Mouse (Mus musculus) brain, embryonic 14.5 days (tissue): ENCODE measurements at regions not wholly inside any gene's neighbourhood (a gene's known extent, or its start where the extent isn't known, plus 50 kb on each side); places are given as distances from the start of the nearest gene placed in this dataset.

Source experiments
- CTCF ChIP-seq: fragments of 200-500 bp; IDR thresholded peaks from 2 replicates; pipeline ENCODE4 v1.5.1; 2012; ENCODE audit warnings: inconsistent platforms, mild to moderate bottlenecking, moderate library complexity, borderline replicate concordance; ENCODE audit not compliant: insufficient read depth, insufficient read length; ENCODE audit errors: extremely low read depth
- POLR2A ChIP-seq: fragments of 200-500 bp; IDR thresholded peaks from 2 replicates; pipeline ENCODE4 v1.6.1; 2012; ENCODE audit warnings: mild to moderate bottlenecking, inconsistent platforms, borderline replicate concordance; ENCODE audit not compliant: poor library complexity, insufficient read depth, insufficient read length, severe bottlenecking; ENCODE audit errors: extremely low read depth

- TF ChIP-seq CTCF: no peak
- TF ChIP-seq POLR2A: no peak
Measured at GRCm38 (mm10) chr6:22584851-22585250, 228.8 kb upstream of the Fam3c start.
